Mouse (Mus musculus) spleen, adult 2 months (tissue): Measurements from ENCODE around the gene Fkbp14. TPM values are rescaled to one million over a fixed set of nuclear protein-coding genes. Genes with fewer than 3 reads are reported as not detected.

Experiments
- DNase-seq, 2 experiments: peaks; one replicate each; pipeline versions ENCODE4 v3.0.0 to v3.0.0-alpha.2; 2012 to 2021; ENCODE audit warnings: low spot score in 2 of 2, low read depth in 1 of 2
- H3K27ac ChIP-seq: fragments of 200-500 bp; 2 replicates; pipeline ENCODE4 v1.5.1; 2012; ENCODE audit warnings: low read length, inconsistent platforms; ENCODE audit not compliant: insufficient read depth
- H3K27me3 ChIP-seq: fragments of 200-500 bp; 2 replicates; pipeline ENCODE4 v1.6.1; 2012; ENCODE audit warnings: mild to moderate bottlenecking, moderate library complexity, low read length, inconsistent platforms; ENCODE audit not compliant: control insufficient read depth, insufficient read depth
- H3K36me3 ChIP-seq: fragments of 200-500 bp; 2 replicates; pipeline ENCODE4 v1.6.1; 2012; ENCODE audit warnings: mild to moderate bottlenecking, low read length, inconsistent platforms; ENCODE audit not compliant: control insufficient read depth, insufficient read depth
- H3K4me1 ChIP-seq: fragments of 200-500 bp; 2 replicates; pipeline ENCODE4 v1.6.1; 2011; ENCODE audit warnings: inconsistent platforms; ENCODE audit not compliant: control insufficient read depth, insufficient read depth, insufficient read length
- H3K4me3 ChIP-seq: fragments of 200-500 bp; 2 replicates; pipeline ENCODE4 v1.5.1; 2011; ENCODE audit warnings: mild to moderate bottlenecking, inconsistent platforms; ENCODE audit not compliant: insufficient read depth, insufficient read length; ENCODE audit errors: extremely low read depth
- CTCF ChIP-seq: fragments of 200-500 bp; IDR thresholded peaks from 2 replicates; pipeline ENCODE4 v1.5.1; 2011; ENCODE audit warnings: mild to moderate bottlenecking, inconsistent platforms; ENCODE audit not compliant: insufficient read depth, insufficient read length, insufficient replicate concordance; ENCODE audit errors: extremely low read depth
- POLR2A ChIP-seq: fragments of 200-500 bp; IDR thresholded peaks from 2 replicates; pipeline ENCODE4 v1.6.1; 2011; ENCODE audit warnings: low read depth, low read length, inconsistent platforms
- WGBS: fragments of 180-500 bp; shearing (Covaris S2); methylation state at CpG from one replicate; pipeline ENCODE4 v1.1.7; 2018; 5-methylcytosine and 5-hydroxymethylcytosine counted together
- polyA plus RNA-seq: library from polyadenylated mRNA; depleted of rRNA; stranded (reverse); fragments of >200 nt; gene quantifications from 2 replicates; pipeline ENCODE4 v1.2.3, GENCODE M21; 2012

Fkbp14 gene
- polyA plus RNA-seq, 1 experiment, result 0.69 TPM

- Histone ChIP-seq H3K4me1 (no peaks in the 10 kb centered on the region), H3K27me3 (no peaks in the 10 kb centered on the region), H3K36me3 (no peaks in the 10 kb centered on the region), H3K27ac (no peak overlapping the region), H3K4me3 (no peak overlapping the region)
- WGBS, result 89% methylated on average over 7 of the region's 7 CpGs
- TF ChIP-seq POLR2A (no peak), CTCF (no peak)
- no peak for DNase-seq
Observed at GRCm38 (mm10) chr6:54558466-54558865, 38.6 kb downstream of the Fkbp14 start.

- TF ChIP-seq POLR2A (no peak), CTCF (no peak)
- H3K4me1 ChIP-seq, result no peaks in the 10 kb centered on the region
- H3K27me3 ChIP-seq, result no peaks in the 10 kb centered on the region
- 91% methylated on average over 7 of the region's 7 CpGs for WGBS
- no peaks in the 10 kb centered on the region for H3K36me3 ChIP-seq
- H3K4me3 ChIP-seq, result no peak overlapping the region
- DNase-seq, result no peak
- H3K27ac ChIP-seq, result no peak overlapping the region
Observed at GRCm38 (mm10) chr6:54557671-54558070, 39.4 kb downstream of the Fkbp14 start.

- Histone ChIP-seq H3K4me1 (no peaks in the 10 kb centered on the region), H3K4me3 (no peak overlapping the region), H3K27ac (no peak overlapping the region), H3K36me3 (no peaks in the 10 kb centered on the region), H3K27me3 (no peaks in the 10 kb centered on the region)
- no peak for DNase-seq
- TF ChIP-seq CTCF (no peak), POLR2A (no peak)
- 88% methylated on average over 1 of the region's 1 CpGs for WGBS
Observed at GRCm38 (mm10) chr6:54555816-54556215, 41.3 kb downstream of the Fkbp14 start.

- DNase-seq, result no peak
- Histone ChIP-seq H3K27me3 (no peaks in the 10 kb centered on the region), H3K27ac (no peak overlapping the region), H3K4me1 (no peaks in the 10 kb centered on the region), H3K4me3 (no peak overlapping the region), H3K36me3 (no peaks in the 10 kb centered on the region)
- WGBS, result 73% methylated on average over 8 of the region's 8 CpGs
- TF ChIP-seq POLR2A, result no peak
- no peak for TF ChIP-seq CTCF
Observed at GRCm38 (mm10) chr6:54554341-54555110, 42.6 kb downstream of the Fkbp14 start.

- TF ChIP-seq POLR2A (no peak), CTCF (no peak)
- 52% methylated on average over 2 of the region's 2 CpGs for WGBS
- H3K4me3 ChIP-seq, result no peak overlapping the region
- H3K27me3 ChIP-seq, result no peaks in the 10 kb centered on the region
- no peaks in the 10 kb centered on the region for H3K4me1 ChIP-seq
- no peak for DNase-seq
- H3K36me3 ChIP-seq, result no peaks in the 10 kb centered on the region
- H3K27ac ChIP-seq, result no peak overlapping the region
Observed at GRCm38 (mm10) chr6:54553632-54554031, 43.5 kb downstream of the Fkbp14 start.

GRCm38 (mm10) chr6:54552721-54553413, 44.2 kb downstream of the Fkbp14 start:
- no peak for DNase-seq
- no peaks in the 10 kb centered on the region for H3K27me3 ChIP-seq
- H3K4me1 ChIP-seq, result no peaks in the 10 kb centered on the region
- H3K4me3 ChIP-seq, result no peak overlapping the region
- H3K27ac ChIP-seq, result no peak overlapping the region
- 83% methylated on average over 9 of the region's 9 CpGs for WGBS
- H3K36me3 ChIP-seq, result no peaks in the 10 kb centered on the region
- no peak for TF ChIP-seq CTCF
- TF ChIP-seq POLR2A, result no peak

- DNase-seq, result no peak
- TF ChIP-seq POLR2A (no peak), CTCF (no peak)
- no peak overlapping the region for H3K27ac ChIP-seq
- no peaks in the 10 kb centered on the region for H3K4me1 ChIP-seq
- WGBS, result 78% methylated on average over 7 of the region's 7 CpGs
- no peak overlapping the region for H3K4me3 ChIP-seq
- H3K36me3 ChIP-seq, result no peaks in the 10 kb centered on the region
- no peaks in the 10 kb centered on the region for H3K27me3 ChIP-seq
Observed at GRCm38 (mm10) chr6:54550801-54551323, 46.2 kb downstream of the Fkbp14 start.
